In genomic region chr19:4041500-4041899, GRCm38 (mm10) we compare ENCODE assay signal across 23 mouse cellular contexts. TPM values are rescaled to one million over a fixed set of nuclear protein-coding genes. Genes with fewer than 3 reads are reported as not detected.
"Had no signal": no experiment of that assay in that cellular context is flagged by ENCODE, and none has a peak within 500 bp of the region (broad histone marks: within the 10 kb centered on the region; RNA-seq: fewer than 3 reads in every experiment).

No protein-coding gene starts in this region.

RNA-seq across cellular contexts. Expression of gene Gstp2, which starts 4.3 kb away (rescaled TPM):
- total RNA-seq: hematopoietic stem cell, adult 5-6 weeks had no signal

RNA-seq across cellular contexts. Expression of gene Gstp3, which starts 17.9 kb away (rescaled TPM):
- total RNA-seq: gastrocnemius, adult 18-20 months; gastrocnemius, postnatal 25 days; granulocyte monocyte progenitor cell, adult 5-6 weeks; heart, adult 2 months; heart, postnatal 14 days; heart, postnatal 36 days; hindbrain, postnatal 0 days; layer of hippocampus, adult 18-20 months; layer of hippocampus, adult 8-10 months; layer of hippocampus, postnatal 14 days; layer of hippocampus, postnatal 36 days; left cerebral cortex, adult 18-20 months; left cerebral cortex, adult 8-10 months; left cerebral cortex, postnatal 10 days; left cerebral cortex, postnatal 25 days; left cerebral cortex, postnatal 4 days had no signal
- polyA plus RNA-seq: heart, postnatal 0 days; hindbrain, embryonic 11.5 days; hindbrain, embryonic 13.5 days; hindbrain, embryonic 15.5 days; hindbrain, postnatal 0 days; kidney, postnatal 0 days; limb, embryonic 13.5 days had no signal
